Comparison of ENCODE assay signal across 8 mouse cellular contexts in the genomic region with DNA sequence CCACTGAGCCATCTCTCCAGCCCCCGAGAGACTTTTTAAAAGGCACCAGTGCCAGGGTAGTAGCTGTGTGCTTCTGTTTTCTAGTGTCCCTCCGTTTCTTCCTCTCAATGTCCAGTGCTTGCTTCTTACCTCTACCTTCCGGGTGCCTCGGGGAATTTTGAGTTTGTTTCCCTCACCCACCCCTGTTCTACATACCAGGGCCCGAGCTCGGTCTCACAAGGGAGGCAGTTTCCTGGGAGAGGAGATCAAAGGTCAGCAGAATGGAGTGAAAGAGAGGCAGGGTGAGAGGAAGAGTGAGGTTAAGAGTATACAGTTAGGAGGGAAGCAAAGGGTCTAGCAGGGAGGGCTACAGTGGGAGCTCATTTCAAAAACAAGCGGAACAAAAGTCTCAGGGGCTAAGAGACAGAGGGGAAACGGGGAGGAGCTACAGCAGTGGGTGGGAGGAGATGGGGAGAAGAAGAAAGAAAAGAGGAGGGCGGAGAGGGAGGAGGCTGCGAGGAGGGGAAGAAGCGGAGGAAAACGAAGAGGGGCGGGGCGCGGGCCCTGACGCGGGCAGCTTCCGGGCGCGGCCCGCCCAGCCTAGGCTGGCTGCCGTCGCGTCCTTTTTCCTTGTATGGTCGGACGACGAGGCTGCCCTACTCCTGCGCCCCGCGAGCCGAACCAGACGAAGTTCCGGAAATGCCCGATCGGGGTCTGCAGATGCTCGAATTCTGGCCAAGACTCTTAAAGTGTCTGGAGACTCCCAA. TPM values are rescaled to one million over a fixed set of nuclear protein-coding genes. Genes with fewer than 3 reads are reported as not detected.
DNase-seq lines count a peak whose midpoint lies in the region; ATAC-seq lines count a peak whose summit lies in the region.

No protein-coding gene starts in this region.

- peaks cover 25% of the 10 kb centered on the region for H3K4me1 ChIP-seq in forebrain, embryonic 11.5 days (replicated peaks; ENCODE audit: control insufficient read depth, insufficient read depth, low read length)
- H3K4me1 ChIP-seq in lung, embryonic 15.5 days: peaks cover 54% of the 10 kb centered on the region

- 0 out of 2 replicates have a peak, but pooled peaks cover 2% of the 10 kb centered on the region for H3K27me3 ChIP-seq in forebrain, embryonic 11.5 days (ENCODE audit: control insufficient read depth, insufficient read depth, low read length)
- no peaks in the 10 kb centered on the region for H3K27me3 ChIP-seq in lung, embryonic 15.5 days

- peak; percentile 53 for ATAC-seq in forebrain, embryonic 11.5 days (replicated peaks; ENCODE audit: low FRiP score)
- ATAC-seq in lung, embryonic 15.5 days (ENCODE audit: borderline replicate concordance, extremely low read depth, low FRiP score, low TSS enrichment): peak; percentile 66
- ATAC-seq in neutrophil, adult 5-6 weeks (ENCODE audit: extremely low read depth, insufficient number of reproducible peaks, low FRiP score, poor library complexity, severe bottlenecking): peak; percentile 13

- H3K9me3 ChIP-seq in forebrain, embryonic 11.5 days (ENCODE audit: control insufficient read depth, low read length): no peaks in the 10 kb centered on the region
- H3K9me3 ChIP-seq in lung, embryonic 15.5 days: no peaks in the 10 kb centered on the region

- 1% methylated on average over 34 of the region's 36 CpGs for WGBS in forebrain, embryonic 11.5 days
- 2% methylated on average over 35 of the region's 36 CpGs for WGBS in lung, embryonic 15.5 days

- H3K36me3 ChIP-seq in forebrain, embryonic 11.5 days (ENCODE audit: control insufficient read depth, insufficient read depth, low read length): no peaks in the 10 kb centered on the region
- H3K36me3 ChIP-seq in lung, embryonic 15.5 days: no peaks in the 10 kb centered on the region; the same call in 1 of the 2 replicates

- peak; percentile 90 for DNase-seq in ES-CJ7 (ENCODE audit: low read depth, low spot score)
- peak; percentile 86 for DNase-seq in c-Kit-positive CD71-negative TER-119-negative erythroid progenitor cells, embryonic 14.5 days (ENCODE audit: low read depth)
- DNase-seq in forebrain, embryonic 11.5 days (ENCODE audit: low spot score): peak; percentile 95
- DNase-seq in heart, postnatal 10 days: peak; percentile 93 to 94
- DNase-seq in kidney, postnatal 4 days: peak; percentile 93 to 96
- peak; percentile 92 to 95 for DNase-seq in thymus, adult 18-20 months

- H3K9ac ChIP-seq in forebrain, embryonic 11.5 days (ENCODE audit: low read length): peak overlapping the region; percentile 64
- H3K9ac ChIP-seq in lung, embryonic 15.5 days: peak overlapping the region; percentile 63

- peak overlapping the region; percentile 16 for H3K4me3 ChIP-seq in forebrain, embryonic 11.5 days (ENCODE audit: low read depth, low read length)
- H3K4me3 ChIP-seq in lung, embryonic 15.5 days: peak overlapping the region; percentile 68

- intact Hi-C loops in heart, postnatal 10 days (cut with DNase I): loop anchor here (10.0 kb wide), 1 partner anchor 579 kb away; no protein-coding TSS in a partner anchor

- peak overlapping the region; percentile 88 for H3K27ac ChIP-seq in forebrain, embryonic 11.5 days (ENCODE audit: low read depth, low read length)
- peak overlapping the region; percentile 98 for H3K27ac ChIP-seq in lung, embryonic 15.5 days

- H3K4me2 ChIP-seq in forebrain, embryonic 11.5 days (ENCODE audit: low read depth, low read length, severe bottlenecking): peak overlapping the region; percentile 47
- peak overlapping the region; percentile 83 for H3K4me2 ChIP-seq in lung, embryonic 15.5 days

RNA-seq across cellular contexts. Expression of a gene that starts 3.0 kb away (rescaled TPM):
- polyA plus RNA-seq in forebrain, embryonic 11.5 days (2014; fragmentation: Nextera tagmentation; extraction: Ambion mirVana): 81.2 and 81.3 TPM in 2 replicates
- 10 to 100 TPM; 36.0 to 42.3 TPM for total RNA-seq in heart, postnatal 10 days (2021)
- 59.4 and 67.9 TPM in 2 replicates for polyA plus RNA-seq in lung, embryonic 15.5 days (2015; fragmentation: Nextera tagmentation; extraction: Ambion mirVana)
- 32.6 and 39.7 TPM in 2 replicates for total RNA-seq in neutrophil, adult 5-6 weeks (2017)

RNA-seq across cellular contexts. Expression of a gene that starts 4.7 kb away (rescaled TPM):
- polyA plus RNA-seq in forebrain, embryonic 11.5 days (2014; fragmentation: Nextera tagmentation; extraction: Ambion mirVana): 4.5 and 5.2 TPM in 2 replicates
- total RNA-seq in heart, postnatal 10 days (2021): 10 to 100 TPM; 12.7 to 15.8 TPM
- 16.4 and 17.9 TPM in 2 replicates for polyA plus RNA-seq in lung, embryonic 15.5 days (2015; fragmentation: Nextera tagmentation; extraction: Ambion mirVana)
- 496 and 563 TPM in 2 replicates for total RNA-seq in neutrophil, adult 5-6 weeks (2017)

RNA-seq across cellular contexts. Expression of a gene that starts 17.2 kb away (rescaled TPM):
- 40.1 and 46.1 TPM in 2 replicates for polyA plus RNA-seq in forebrain, embryonic 11.5 days (2014; fragmentation: Nextera tagmentation; extraction: Ambion mirVana)
- 10 to 100 TPM; 20.7 to 22.6 TPM for total RNA-seq in heart, postnatal 10 days (2021)
- 51.2 and 53.8 TPM in 2 replicates for polyA plus RNA-seq in lung, embryonic 15.5 days (2015; fragmentation: Nextera tagmentation; extraction: Ambion mirVana)
- total RNA-seq in neutrophil, adult 5-6 weeks (2017): 9.1 and 9.8 TPM in 2 replicates

RNA-seq across cellular contexts. Expression of a gene that starts 17.4 kb away (rescaled TPM):
- polyA plus RNA-seq in forebrain, embryonic 11.5 days (2014; fragmentation: Nextera tagmentation; extraction: Ambion mirVana): 82.0 and 82.9 TPM in 2 replicates
- 10 to 100 TPM; 41.7 to 51.2 TPM for total RNA-seq in heart, postnatal 10 days (2021)
- polyA plus RNA-seq in lung, embryonic 15.5 days (2015; fragmentation: Nextera tagmentation; extraction: Ambion mirVana): 80.7 and 88.2 TPM in 2 replicates
- 218 and 230 TPM in 2 replicates for total RNA-seq in neutrophil, adult 5-6 weeks (2017)

RNA-seq across cellular contexts. Expression of a gene that starts 24.9 kb away (rescaled TPM):
- polyA plus RNA-seq in forebrain, embryonic 11.5 days (2014; fragmentation: Nextera tagmentation; extraction: Ambion mirVana): 727 and 782 TPM in 2 replicates
- total RNA-seq in heart, postnatal 10 days (2021): 100 to 1,000 TPM; 768 to 852 TPM
- polyA plus RNA-seq in lung, embryonic 15.5 days (2015; fragmentation: Nextera tagmentation; extraction: Ambion mirVana): 979 and 1,114 TPM in 2 replicates
- 700 and 800 TPM in 2 replicates for total RNA-seq in neutrophil, adult 5-6 weeks (2017)

Comparison
In these comparisons a context has a peak if more than half of its experiments do, and no peak if none do; other contexts are left out.
1. Peak in every context shown above with its lines: DNase-seq, ATAC-seq, H3K4me3 ChIP-seq and H3K27ac ChIP-seq.
2. ATAC-seq: peak in every context shown above with its lines; median percentile 66 in lung, embryonic 15.5 days; 53 in forebrain, embryonic 11.5 days; 13 in neutrophil, adult 5-6 weeks.
3. RNA of a gene that starts 4.7 kb away (total RNA-seq): 496 to 563 TPM in neutrophil, adult 5-6 weeks; 12.7 to 15.8 TPM in heart, postnatal 10 days; every median in the first group is over 10 times any median in the second.